Mouse (Mus musculus) lung, embryonic 16.5 days (tissue): Measurements from ENCODE around the gene Dnm1. TPM values are rescaled to one million over a fixed set of nuclear protein-coding genes. Genes with fewer than 3 reads are reported as not detected.

Source experiments
- ATAC-seq: fragments of 200-750 bp; cut with Nextera tagmentation; 2 replicates; pipeline ENCODE4 v1.8.0; 2017; ENCODE audit warnings: low read depth, mild to moderate bottlenecking, moderate library complexity
- H3K27ac ChIP-seq: fragments of 300-500 bp; sonication (generic); 2 replicates; pipeline ENCODE4 v1.5.1; 2014; ENCODE audit warnings: mild to moderate bottlenecking, control low read depth, low read length
- H3K27me3 ChIP-seq: fragments of 300-500 bp; sonication (generic); 2 replicates; pipeline ENCODE4 v1.6.1; 2014; ENCODE audit warnings: low read depth, low read length, mixed read lengths; ENCODE audit not compliant: control insufficient read depth, insufficient read depth
- H3K36me3 ChIP-seq: fragments of 300-500 bp; sonication (generic); 2 replicates; pipeline ENCODE4 v1.6.1; 2014; ENCODE audit warnings: low read length; ENCODE audit not compliant: control insufficient read depth, insufficient read depth
- H3K4me1 ChIP-seq: fragments of 300-500 bp; sonication (generic); replicated peaks from 2 replicates; pipeline ENCODE4 v1.6.1; 2014; ENCODE audit warnings: low read length, mixed read lengths; ENCODE audit not compliant: control insufficient read depth, insufficient read depth
- H3K4me2 ChIP-seq: fragments of 300-500 bp; sonication (generic); 2 replicates; pipeline ENCODE4 v1.6.1; 2014; ENCODE audit warnings: low read depth, low read length, control low read depth
- H3K4me3 ChIP-seq: fragments of 300-500 bp; sonication (generic); 2 replicates; pipeline ENCODE4 v1.5.1; 2014; ENCODE audit warnings: mild to moderate bottlenecking, low read length, control low read depth
- H3K9ac ChIP-seq: fragments of 300-500 bp; sonication (generic); 2 replicates; pipeline ENCODE4 v1.6.1; 2014; ENCODE audit warnings: low read length, control low read depth
- H3K9me3 ChIP-seq: fragments of 300-500 bp; sonication (generic); 2 replicates; pipeline ENCODE4 v1.6.1; 2016; ENCODE audit warnings: low read length; ENCODE audit not compliant: control insufficient read depth
- WGBS: fragments of 180-500 bp; shearing (Covaris S2); extraction: QIAGEN DNeasy Blood & Tissue Kit; methylation state at CpG from one replicate; pipeline ENCODE4 v1.1.7; 2014; 5-methylcytosine and 5-hydroxymethylcytosine counted together
- polyA plus RNA-seq: library from polyadenylated mRNA; unstranded; fragments of >200 nt; fragmentation: Nextera tagmentation; extraction: Ambion mirVana; gene quantifications from 2 replicates; pipeline ENCODE4 v1.2.1, GENCODE M21; 2015

The Dnm1 gene
- polyA plus RNA-seq, 1 experiment from 2014 or later = 5.9 TPM

DNA sequence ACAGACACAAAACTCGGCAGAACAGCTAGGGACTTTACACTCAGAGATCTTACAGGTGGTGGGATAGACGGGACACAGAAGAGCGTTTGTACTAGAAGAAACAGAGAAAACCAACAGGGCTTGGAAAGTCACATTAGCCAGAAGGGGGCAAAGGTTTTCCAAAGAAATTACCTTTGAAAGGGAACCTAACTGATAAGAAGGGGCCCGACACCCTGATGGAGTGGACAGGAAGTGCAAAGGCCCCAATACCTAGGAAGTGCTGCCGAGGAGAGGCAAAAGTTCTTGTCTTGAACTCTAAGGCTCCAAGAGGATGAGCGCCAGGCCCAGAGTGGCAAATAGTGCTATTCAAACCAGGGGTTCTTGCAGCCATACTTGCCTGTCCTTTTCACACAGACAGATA, 698 bp upstream of the Dnm1 start:
- H3K9ac ChIP-seq = peak overlapping the region; percentile 43; the same call in 1 of the 2 replicates
- no peak for ATAC-seq
- no peak overlapping the region for H3K4me3 ChIP-seq
- no peaks in the 10 kb centered on the region for H3K27me3 ChIP-seq
- no peak overlapping the region for H3K27ac ChIP-seq
- 33% methylated on average over 6 of the region's 6 CpGs for WGBS
- no peaks in the 10 kb centered on the region for H3K36me3 ChIP-seq
- H3K4me2 ChIP-seq = peak overlapping the region; percentile 96; the same call in 1 of the 2 replicates
- H3K9me3 ChIP-seq = no peaks in the 10 kb centered on the region
- peaks cover 11% of the 10 kb centered on the region for H3K4me1 ChIP-seq

DNA sequence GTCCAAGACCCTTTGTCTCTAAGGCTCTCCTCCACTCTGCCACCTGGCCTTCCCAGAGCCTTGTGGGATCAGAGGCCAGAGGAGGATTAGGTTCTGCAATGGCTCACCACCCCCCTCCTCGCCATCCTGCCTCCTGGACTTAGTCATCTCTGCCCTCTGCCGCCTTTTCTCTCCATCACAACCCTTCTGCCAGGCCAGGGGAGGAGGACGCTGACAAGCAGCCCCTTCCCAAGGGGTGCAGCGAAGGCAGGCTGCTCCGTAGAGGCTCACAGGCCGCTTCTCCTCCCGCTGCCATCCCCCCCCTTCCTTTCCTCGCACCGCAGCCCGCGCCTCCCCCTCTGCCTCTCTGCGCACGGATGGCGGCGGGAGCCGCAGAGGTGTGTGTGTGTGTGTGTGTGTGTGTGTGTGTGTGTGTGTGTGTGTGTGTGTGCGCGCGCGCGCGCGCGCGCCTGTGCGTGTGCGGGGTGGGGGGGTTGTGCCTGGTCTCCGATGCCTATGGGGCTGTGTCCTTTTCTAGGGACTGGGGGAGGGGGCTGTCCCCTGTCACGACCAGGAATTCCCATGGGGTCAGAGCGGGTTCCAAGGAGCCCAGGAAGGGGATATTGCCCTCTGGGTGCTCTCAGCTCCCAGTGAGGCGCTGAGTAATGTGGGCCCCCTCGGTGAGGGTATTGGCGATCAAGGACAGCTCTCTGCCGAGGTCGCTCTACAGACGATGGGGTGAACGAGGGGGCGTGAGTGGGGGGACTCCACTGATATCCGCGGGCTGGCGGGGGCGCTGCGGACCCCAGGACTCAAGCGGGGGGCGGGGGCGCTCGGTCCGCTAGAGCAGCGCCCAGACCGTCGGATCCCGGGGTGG, 759 bp downstream of the Dnm1 start, which contains the start of gene Ciz1:
Gene Ciz1, plus strand, starts transcription at position 177 of the 856 bp plus-strand sequence.
- H3K27ac ChIP-seq = no peak within 1 kb of the TSS
- H3K4me3 ChIP-seq = peak within 1 kb of the TSS; percentile 66
- no peaks in the 10 kb centered on the region for H3K36me3 ChIP-seq
- ATAC-seq = peak; percentile 37
- H3K27me3 ChIP-seq = no peaks in the 10 kb centered on the region
- peak within 1 kb of the TSS; percentile 96 for H3K4me2 ChIP-seq
- peaks cover 11% of the 10 kb centered on the region for H3K4me1 ChIP-seq
- WGBS = under 1% methylated on average over 41 of the region's 52 CpGs
- H3K9me3 ChIP-seq = no peaks in the 10 kb centered on the region
- H3K9ac ChIP-seq = peak within 1 kb of the TSS; percentile 75

GRCm38 (mm10) chr2:32351471-32351961, 1.6 kb downstream of the Dnm1 start:
- no peaks in the 10 kb centered on the region for H3K9me3 ChIP-seq
- no peak overlapping the region for H3K9ac ChIP-seq
- no peaks in the 10 kb centered on the region for H3K36me3 ChIP-seq
- no peaks in the 10 kb centered on the region for H3K27me3 ChIP-seq
- peak overlapping the region; percentile 96 for H3K4me2 ChIP-seq
- 52% methylated on average over 9 of the region's 9 CpGs for WGBS
- H3K27ac ChIP-seq = no peak overlapping the region
- H3K4me1 ChIP-seq = peaks cover 11% of the 10 kb centered on the region
- H3K4me3 ChIP-seq = no peak overlapping the region
- ATAC-seq = no peak

GRCm38 (mm10) chr2:32350471-32351051, 2.6 kb downstream of the Dnm1 start:
- Histone ChIP-seq H3K4me3 (no peak overlapping the region), H3K36me3 (no peaks in the 10 kb centered on the region), H3K27ac (no peak overlapping the region), H3K9me3 (no peaks in the 10 kb centered on the region), H3K4me2 (no peak overlapping the region), H3K27me3 (no peaks in the 10 kb centered on the region), H3K9ac (no peak overlapping the region), H3K4me1 (peaks cover 11% of the 10 kb centered on the region)
- ATAC-seq = no peak
- 50% methylated on average over 13 of the region's 13 CpGs for WGBS

DNA sequence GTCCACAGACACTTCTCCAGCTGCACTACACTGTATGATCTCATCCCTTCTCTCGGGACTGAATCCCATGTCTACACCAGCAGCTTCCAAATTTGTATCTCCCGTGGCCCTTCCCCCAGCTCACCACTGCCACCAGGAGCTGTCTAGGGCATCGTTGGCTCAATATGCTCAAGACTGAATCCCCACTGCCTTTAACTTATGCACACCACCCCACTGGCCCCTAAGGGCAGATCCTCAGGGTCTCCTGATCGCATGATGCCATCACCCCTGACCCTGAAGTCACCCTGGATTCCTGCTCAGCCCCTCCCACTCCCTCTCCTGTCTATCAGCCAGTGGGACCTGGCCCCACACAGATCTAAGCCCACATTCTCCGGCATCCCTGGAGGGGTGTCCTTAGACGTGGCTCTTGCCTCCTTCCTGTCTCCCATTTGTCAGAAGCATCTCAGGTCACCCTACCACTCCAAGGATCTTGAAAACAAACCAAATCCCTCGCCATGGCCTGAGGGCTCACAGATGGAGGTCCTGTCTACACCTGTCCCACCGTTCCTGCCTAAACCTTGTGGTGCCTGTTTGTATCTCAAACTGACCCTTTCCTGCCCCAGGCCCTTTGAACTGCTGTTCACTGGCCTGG, 3.4 kb downstream of the Dnm1 start:
- Histone ChIP-seq H3K4me3 (no peak overlapping the region), H3K27ac (no peak overlapping the region), H3K9ac (no peak overlapping the region), H3K36me3 (no peaks in the 10 kb centered on the region), H3K4me2 (no peak overlapping the region), H3K9me3 (no peaks in the 10 kb centered on the region), H3K27me3 (no peaks in the 10 kb centered on the region), H3K4me1 (peaks cover 11% of the 10 kb centered on the region)
- no peak for ATAC-seq
- WGBS = 45% methylated on average over 8 of the region's 8 CpGs

DNA sequence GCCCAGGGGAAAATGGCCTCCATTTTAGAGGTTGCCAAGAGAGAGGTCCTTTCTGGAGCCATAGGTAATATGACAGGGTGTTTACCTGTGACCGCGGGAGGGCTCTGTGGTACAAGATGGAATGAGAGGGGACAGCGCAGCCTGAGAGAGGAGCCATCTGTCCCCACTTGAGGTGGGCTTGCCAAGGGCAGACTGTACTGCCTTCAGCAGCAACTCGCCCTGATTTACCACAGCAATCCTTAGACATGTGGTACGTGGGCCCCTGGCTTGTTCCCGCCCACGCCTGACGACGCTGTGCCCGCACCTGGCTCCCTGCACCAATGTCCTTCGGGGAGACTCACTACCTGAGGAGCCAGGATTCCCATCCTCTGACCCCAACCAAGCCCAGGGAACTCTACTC, 4.8 kb downstream of the Dnm1 start:
- Histone ChIP-seq H3K9ac (no peak overlapping the region), H3K4me2 (no peak overlapping the region), H3K36me3 (no peaks in the 10 kb centered on the region), H3K27ac (no peak overlapping the region), H3K4me3 (no peak overlapping the region), H3K9me3 (no peaks in the 10 kb centered on the region), H3K27me3 (no peaks in the 10 kb centered on the region), H3K4me1 (peaks cover 6% of the 10 kb centered on the region)
- 76% methylated on average over 11 of the region's 11 CpGs for WGBS
- ATAC-seq = no peak

GRCm38 (mm10) chr2:32347019-32347418, 6.1 kb downstream of the Dnm1 start:
- Histone ChIP-seq H3K27me3 (no peaks in the 10 kb centered on the region), H3K4me1 (peaks cover 3% of the 10 kb centered on the region; the same call in 1 of the 2 replicates), H3K27ac (no peak overlapping the region), H3K4me3 (no peak overlapping the region), H3K9ac (no peak overlapping the region), H3K36me3 (no peaks in the 10 kb centered on the region), H3K4me2 (no peak overlapping the region), H3K9me3 (no peaks in the 10 kb centered on the region)
- 67% methylated on average over 6 of the region's 6 CpGs for WGBS
- ATAC-seq = no peak

- ATAC-seq = no peak
- Histone ChIP-seq H3K4me1 (no peaks in the 10 kb centered on the region), H3K4me2 (no peak overlapping the region), H3K36me3 (no peaks in the 10 kb centered on the region), H3K4me3 (no peak overlapping the region), H3K9me3 (no peaks in the 10 kb centered on the region), H3K9ac (no peak overlapping the region), H3K27me3 (no peaks in the 10 kb centered on the region), H3K27ac (no peak overlapping the region)
- 75% methylated on average over 14 of the region's 14 CpGs for WGBS
Observed at GRCm38 (mm10) chr2:32344598-32345321, 8.4 kb downstream of the Dnm1 start.
